Mouse (Mus musculus) layer of hippocampus, adult 9-11 months (tissue): Measurements from ENCODE around the gene Stx5a.
A peak's percentile ranks its signal among the peaks of the same experiment; 100 is the strongest.
"Not testable (repeated sequence)": the region's sequence is repeated elsewhere in the genome, so short reads cannot be mapped to it uniquely, and the experiment has no call there.

Experiments used
- DNase-seq: peaks from one replicate; pipeline ENCODE4 v3.0.0; 2022

The Stx5a gene

GRCm38 (mm10) chr19:8716767-8717475 lies 24.3 kb upstream of the Stx5a start:
- DNase-seq = no peak

GRCm38 (mm10) chr19:8718357-8718756 lies 22.9 kb upstream of the Stx5a start:
- DNase-seq = no peak

- not testable (repeated sequence) for DNase-seq
Measured at GRCm38 (mm10) chr19:8719037-8719436, 22.2 kb upstream of the Stx5a start.

- DNase-seq = no peak
Measured at GRCm38 (mm10) chr19:8721378-8721777, 19.8 kb upstream of the Stx5a start.

GRCm38 (mm10) chr19:8722021-8722420 lies 19.2 kb upstream of the Stx5a start:
- no peak for DNase-seq

GRCm38 (mm10) chr19:8722559-8722906 lies 18.7 kb upstream of the Stx5a start:
- no peak for DNase-seq

GRCm38 (mm10) chr19:8722907-8723573 lies 18.2 kb upstream of the Stx5a start, which contains the start of gene Slc3a2:
Gene Slc3a2, minus strand, starts transcription at chr19:8723369.
- peak; percentile 98 for DNase-seq

GRCm38 (mm10) chr19:8723574-8724346 lies 17.5 kb upstream of the Stx5a start:
- no peak for DNase-seq

- no peak for DNase-seq
Measured at GRCm38 (mm10) chr19:8724392-8724791, 16.8 kb upstream of the Stx5a start.

- DNase-seq = no peak
Measured at GRCm38 (mm10) chr19:8725081-8725613, 16.1 kb upstream of the Stx5a start.

- DNase-seq = no peak
Measured at GRCm38 (mm10) chr19:8726609-8727390, 14.4 kb upstream of the Stx5a start.

GRCm38 (mm10) chr19:8727495-8728114 lies 13.6 kb upstream of the Stx5a start:
- DNase-seq = no peak

GRCm38 (mm10) chr19:8728335-8729099 lies 12.7 kb upstream of the Stx5a start:
- not testable (repeated sequence) for DNase-seq

- DNase-seq = no peak
Measured at GRCm38 (mm10) chr19:8734334-8734733, 6.9 kb upstream of the Stx5a start.

- DNase-seq = peak; percentile 91
Measured at GRCm38 (mm10) chr19:8735389-8736159, 5.6 kb upstream of the Stx5a start, which contains the start of gene Wdr74. Gene Wdr74, plus strand, starts transcription at chr19:8735827.

- no peak for DNase-seq
Measured at GRCm38 (mm10) chr19:8736160-8736467, 5.1 kb upstream of the Stx5a start.

- DNase-seq = no peak
Measured at GRCm38 (mm10) chr19:8738911-8739310, 2.3 kb upstream of the Stx5a start.

- no peak for DNase-seq
Measured at GRCm38 (mm10) chr19:8739646-8740045, 1.6 kb upstream of the Stx5a start.

GRCm38 (mm10) chr19:8740603-8741002 lies 610 bp upstream of the Stx5a start, which contains the start of gene 1700092M07Rik:
Gene 1700092M07Rik, plus strand, starts transcription at chr19:8740718.
- peak; percentile 39 for DNase-seq

GRCm38 (mm10) chr19:8742176-8742575 lies 963 bp downstream of the Stx5a start:
- DNase-seq = no peak

- DNase-seq = no peak
Measured at GRCm38 (mm10) chr19:8745382-8745781, 4.2 kb downstream of the Stx5a start.
